Mouse (Mus musculus): ENCODE data around the gene Lcn5.

DNA sequence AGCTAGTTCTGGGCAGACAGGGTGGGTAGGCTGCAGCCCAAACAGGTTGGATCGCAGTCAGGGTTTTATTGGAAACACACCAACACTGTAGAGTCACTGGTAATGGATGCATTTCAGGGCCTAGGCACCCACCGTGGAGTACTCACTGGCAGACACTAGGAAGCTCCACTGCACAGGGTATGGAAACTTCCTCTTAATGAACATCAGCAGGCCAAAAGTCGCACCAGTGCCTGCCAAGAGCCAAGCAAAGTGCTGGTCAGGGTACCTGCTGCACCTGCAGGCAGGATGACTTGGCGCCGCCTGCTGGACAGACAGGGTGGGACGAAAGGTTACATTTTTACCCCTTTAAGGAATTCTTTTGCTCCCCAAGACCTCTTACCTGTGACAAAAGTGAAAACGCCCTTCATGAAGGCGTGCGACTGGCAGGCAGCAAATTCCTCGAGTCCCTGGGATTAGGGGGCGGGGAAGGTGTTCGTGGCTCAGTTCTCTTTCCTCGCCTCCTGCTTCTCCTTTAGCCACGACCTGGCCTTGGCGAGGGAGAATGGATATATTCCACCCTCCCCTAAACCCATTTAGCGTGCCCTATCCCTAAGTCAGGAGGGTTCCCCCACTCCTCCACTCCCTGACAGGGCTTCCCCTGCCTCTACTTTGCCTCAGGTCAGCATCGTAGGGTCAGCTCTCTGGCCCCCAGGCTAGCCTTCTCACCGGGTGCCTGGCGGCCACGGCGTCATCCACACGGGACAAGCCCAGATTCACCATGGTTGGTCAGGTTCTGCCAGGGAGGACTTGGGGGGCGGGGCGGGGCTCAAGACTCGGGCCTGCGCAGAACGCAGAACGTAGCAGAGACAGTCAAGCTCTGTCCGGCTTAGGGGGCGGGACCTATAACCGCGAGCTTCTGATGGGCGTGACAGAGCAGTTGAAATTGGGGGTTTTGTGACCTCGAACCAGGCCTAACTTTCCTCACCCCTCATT lies 36.2 kb upstream of the Lcn5 start, which contains the start of gene Tmem141:
- TF ChIP-seq TAL1 (conservative IDR thresholded peaks at IDR 0.05; ENCODE audit: low read depth, low read length) (no peak), CTCF (IDR thresholded peaks at IDR 0.05; ENCODE audit: low read depth, low read length) (peak; percentile 55; the same call in 1 of the 2 replicates), POLR2AphosphoS5 (IDR thresholded peaks at IDR 0.05; ENCODE audit: insufficient replicate concordance, low read depth, low read length) (no peak)
